8 mouse cellular contexts compared by ENCODE assay signal in genomic region chr1:64618226-64618625, GRCm38 (mm10). TPM values are rescaled to one million over a fixed set of nuclear protein-coding genes. Genes with fewer than 3 reads are reported as not detected.
DNase-seq lines count a peak whose midpoint lies in the region; ATAC-seq and TF ChIP-seq lines count a peak whose summit lies in the region.

No protein-coding gene starts in this region.

- peak overlapping the region; percentile 62; the same call in 1 of the 2 replicates for H3K4me3 ChIP-seq in heart, postnatal 0 days (ENCODE audit: low read depth, low read length)
- H3K4me3 ChIP-seq in midbrain, embryonic 16.5 days (ENCODE audit: low read depth, low read length): peak overlapping the region; percentile 84

- peak overlapping the region; percentile 85 for H3K4me2 ChIP-seq in heart, postnatal 0 days (ENCODE audit: low read depth, low read length)
- H3K4me2 ChIP-seq in midbrain, embryonic 16.5 days (ENCODE audit: low read length): peak overlapping the region; percentile 65

- TF ChIP-seq CTCF in heart, postnatal 0 days (IDR thresholded peaks at IDR 0.05; ENCODE audit: low read depth): no peak

- H3K4me1 ChIP-seq in heart, postnatal 0 days (ENCODE audit: control insufficient read depth, insufficient read depth): peaks cover 13% of the 10 kb centered on the region
- H3K4me1 ChIP-seq in midbrain, embryonic 16.5 days (ENCODE audit: control insufficient read depth, insufficient read depth, low read length): peaks cover 20% of the 10 kb centered on the region

- peaks cover 11% of the 10 kb centered on the region; the same call in 1 of the 2 replicates for H3K36me3 ChIP-seq in heart, postnatal 0 days (replicated peaks; ENCODE audit: control insufficient read depth, insufficient read depth, low read length)
- H3K36me3 ChIP-seq in midbrain, embryonic 16.5 days (ENCODE audit: control insufficient read depth, insufficient read depth, low read length): no peaks in the 10 kb centered on the region

- DNase-seq in heart, postnatal 0 days (ENCODE audit: low spot score): no peak
- no peak for DNase-seq in heart, adult 11 months
- DNase-seq in NIH3T3 (ENCODE audit: low read depth): peak; percentile 53
- peak; percentile 29 for DNase-seq in induced T-regulatory cell, adult 2 months (ENCODE audit: low read depth)
- DNase-seq in spleen, adult 12 weeks (ENCODE audit: low spot score): no peak
- DNase-seq in frontal cortex, postnatal 10 days (ENCODE audit: low spot score in 2 of 2): no peak

- no peaks in the 10 kb centered on the region for H3K9me3 ChIP-seq in heart, postnatal 0 days (replicated peaks; ENCODE audit: control insufficient read depth, low read length)
- no peaks in the 10 kb centered on the region for H3K9me3 ChIP-seq in midbrain, embryonic 16.5 days (replicated peaks; ENCODE audit: control insufficient read depth, low read length, poor library complexity, severe bottlenecking)

- H3K9ac ChIP-seq in heart, postnatal 0 days (replicated peaks; ENCODE audit: low read depth, low read length): 0 out of 2 replicates have a peak overlapping the region, but pooled peaks have one; percentile 64
- peak overlapping the region; percentile 98 for H3K9ac ChIP-seq in midbrain, embryonic 16.5 days (ENCODE audit: low read depth, low read length)

- whole genome bisulfite sequencing in heart, postnatal 0 days: 52% methylated on average over 3 of the region's 3 CpGs
- 61% methylated on average over 3 of the region's 3 CpGs for WGBS in midbrain, embryonic 16.5 days

- ATAC-seq in heart, postnatal 0 days (ENCODE audit: insufficient read depth, low read depth): no peak
- ATAC-seq in midbrain, embryonic 16.5 days: no peak
- no peak for ATAC-seq in erythroid progenitor cell, adult 5-6 weeks (replicated peaks; ENCODE audit: low FRiP score, poor library complexity, severe bottlenecking)

- no peak overlapping the region for H3K27ac ChIP-seq in heart, postnatal 0 days (ENCODE audit: low read depth)
- H3K27ac ChIP-seq in midbrain, embryonic 16.5 days (ENCODE audit: low read length): peak overlapping the region; percentile 96; the same call in 1 of the 2 replicates

- no peaks in the 10 kb centered on the region for H3K27me3 ChIP-seq in heart, postnatal 0 days (ENCODE audit: control insufficient read depth, insufficient read depth, low read length)
- H3K27me3 ChIP-seq in midbrain, embryonic 16.5 days (ENCODE audit: control insufficient read depth, insufficient read depth, low read depth, low read length): no peaks in the 10 kb centered on the region

- TF ChIP-seq EP300 in heart, postnatal 0 days (IDR thresholded peaks at IDR 0.05; ENCODE audit: low read depth): no peak

RNA-seq across cellular contexts. Expression of gene Mettl21a, which starts 1.2 kb away (rescaled TPM):
- 10.2 and 21.0 TPM in 2 replicates for total RNA-seq in heart, postnatal 0 days (2014; rRNA removed; ENCODE audit: low replicate concordance)
- 9.9 and 10.3 TPM in 2 replicates for polyA plus RNA-seq in heart, postnatal 0 days (2015; fragmentation: Nextera tagmentation; extraction: Ambion mirVana)
- 19.9 and 20.2 TPM in 2 replicates for polyA plus RNA-seq in midbrain, embryonic 16.5 days (2015; fragmentation: Nextera tagmentation; extraction: Ambion mirVana)
- 2.1 and 2.9 TPM in 2 replicates for total RNA-seq in erythroid progenitor cell, adult 5-6 weeks (2015; ENCODE audit: low replicate concordance)
- 4.9 and 5.8 TPM in 2 replicates for total RNA-seq in erythroid progenitor cell, adult 5-6 weeks (2017; ENCODE audit: low replicate concordance)

Comparison
In these comparisons a context has a peak if more than half of its experiments do, and no peak if none do; other contexts are left out.
1. DNase-seq: peak in NIH3T3 (single experiment) and induced T-regulatory cell, adult 2 months (single experiment); none in heart, postnatal 0 days (single experiment), heart, adult 11 months (single experiment), spleen, adult 12 weeks (single experiment) and frontal cortex, postnatal 10 days (0 of 2).